Mouse (Mus musculus): Measurements from ENCODE around the gene 6030468B19Rik.
"Not testable (repeated sequence)": the region's sequence is repeated elsewhere in the genome, so short reads cannot be mapped to it uniquely, and the experiment has no call there.

6030468B19Rik gene

GRCm38 (mm10) chr11:117778851-117779433, 18.5 kb upstream of the 6030468B19Rik start:
- DNase-seq (ENCODE audit: low read depth, low spot score), result no peak

GRCm38 (mm10) chr11:117779434-117780198, 17.8 kb upstream of the 6030468B19Rik start:
- peak; percentile 60 for DNase-seq (ENCODE audit: low read depth, low spot score)

- DNase-seq (ENCODE audit: low read depth, low spot score), result no peak
Observed at GRCm38 (mm10) chr11:117780199-117780515, 17.3 kb upstream of the 6030468B19Rik start.

- DNase-seq (ENCODE audit: low read depth, low spot score), result peak; percentile 88
Observed at GRCm38 (mm10) chr11:117780582-117781111, 16.8 kb upstream of the 6030468B19Rik start.

- no peak for DNase-seq (ENCODE audit: low read depth, low spot score)
Observed at GRCm38 (mm10) chr11:117781199-117781821, 16.1 kb upstream of the 6030468B19Rik start.

GRCm38 (mm10) chr11:117781993-117782704, 15.3 kb upstream of the 6030468B19Rik start, which contains the start of the genes Tmc8 and Tmc6:
TSS of gene Tmc8 (plus strand) at chr11:117782076.
TSS of gene Tmc6 (minus strand) at chr11:117782198.
- DNase-seq (ENCODE audit: low read depth, low spot score), result no peak

- DNase-seq (ENCODE audit: low read depth, low spot score), result no peak
Observed at GRCm38 (mm10) chr11:117782705-117783034, 14.8 kb upstream of the 6030468B19Rik start.

GRCm38 (mm10) chr11:117783089-117783488, 14.4 kb upstream of the 6030468B19Rik start:
- peak; percentile 50 for DNase-seq (ENCODE audit: low read depth, low spot score)

- DNase-seq (ENCODE audit: low read depth, low spot score), result peak; percentile 19
Observed at GRCm38 (mm10) chr11:117783683-117784309, 13.7 kb upstream of the 6030468B19Rik start.

- DNase-seq (ENCODE audit: low read depth, low spot score), result no peak
Observed at GRCm38 (mm10) chr11:117786294-117786693, 11.2 kb upstream of the 6030468B19Rik start.

GRCm38 (mm10) chr11:117788481-117788880, 9.0 kb upstream of the 6030468B19Rik start:
- not testable (repeated sequence) for DNase-seq (ENCODE audit: low read depth, low spot score)

- DNase-seq (ENCODE audit: low read depth, low spot score), result peak; percentile 61
Observed at GRCm38 (mm10) chr11:117790286-117790685, 7.2 kb upstream of the 6030468B19Rik start.

GRCm38 (mm10) chr11:117790703-117791440, 6.6 kb upstream of the 6030468B19Rik start:
- DNase-seq (ENCODE audit: low read depth, low spot score), result no peak

GRCm38 (mm10) chr11:117791441-117791761, 6.1 kb upstream of the 6030468B19Rik start:
- DNase-seq (ENCODE audit: low read depth, low spot score), result no peak

- peak; percentile 70 for DNase-seq (ENCODE audit: low read depth, low spot score)
Observed at GRCm38 (mm10) chr11:117792281-117792888, 5.1 kb upstream of the 6030468B19Rik start.

- DNase-seq (ENCODE audit: low read depth, low spot score), result no peak
Observed at GRCm38 (mm10) chr11:117794035-117794551, 3.4 kb upstream of the 6030468B19Rik start.

- DNase-seq (ENCODE audit: low read depth, low spot score), result no peak
Observed at GRCm38 (mm10) chr11:117796954-117797353, 506 bp upstream of the 6030468B19Rik start.

GRCm38 (mm10) chr11:117798160-117798541, 691 bp downstream of the 6030468B19Rik start:
- no peak for DNase-seq (ENCODE audit: low read depth, low spot score)

GRCm38 (mm10) chr11:117799174-117799573, 1.7 kb downstream of the 6030468B19Rik start:
- no peak for DNase-seq (ENCODE audit: low read depth, low spot score)

- no peak for DNase-seq (ENCODE audit: low read depth, low spot score)
Observed at GRCm38 (mm10) chr11:117800038-117800437, 2.6 kb downstream of the 6030468B19Rik start.

Measured in forelimb bud, embryonic 11.5 days (tissue).